Mouse (Mus musculus): ENCODE measurements at regions not wholly inside any gene's neighbourhood (a gene's known extent, or its start where the extent isn't known, plus 50 kb on each side); places are given as distances from the start of the nearest gene placed in this dataset.

GRCm38 (mm10) chr4:89438665-89439064 is 127.8 kb upstream of the Cdkn2b start:
- ATAC-seq (ENCODE audit: low FRiP score), result no peak

DNA sequence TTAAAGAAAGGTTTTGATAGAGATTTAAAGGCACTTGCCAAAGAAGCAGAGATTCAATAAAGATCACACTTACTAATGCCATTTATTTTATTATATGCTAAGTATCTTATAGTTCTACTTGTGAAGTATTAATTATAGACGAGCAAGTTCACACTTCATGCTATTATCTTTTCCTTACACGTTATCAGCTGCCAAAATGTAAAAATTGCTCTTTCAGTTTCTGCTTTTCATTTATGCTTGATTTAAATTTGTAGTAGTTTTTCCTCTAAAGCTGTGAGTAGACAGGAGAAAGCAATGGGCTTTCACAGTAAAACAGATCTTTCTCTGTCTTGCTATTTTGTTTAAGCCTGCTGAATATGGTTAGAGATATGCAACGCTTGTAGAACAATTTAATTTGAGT is 125.9 kb upstream of the Cdkn2b start:
- Histone ChIP-seq H3K4me2 (no peak overlapping the region), H3K36me3 (replicated peaks) (no peaks in the 10 kb centered on the region), H3K27me3 (no peaks in the 10 kb centered on the region), H3K9ac (no peak overlapping the region), H3K4me1 (no peaks in the 10 kb centered on the region), H3K9me3 (no peaks in the 10 kb centered on the region), H3K27ac (no peak overlapping the region), H3K4me3 (replicated peaks) (no peak overlapping the region)
- ATAC-seq (ENCODE audit: low FRiP score), result no peak
- 82% methylated on average over 3 of the region's 3 CpGs for WGBS

More at GRCm38 (mm10) chr4:89438665-89439064, 127.8 kb upstream of the Cdkn2b start:
- WGBS, result 93% methylated on average over 2 of the region's 2 CpGs
- Histone ChIP-seq H3K27me3 (no peaks in the 10 kb centered on the region), H3K27ac (no peak overlapping the region), H3K4me1 (no peaks in the 10 kb centered on the region), H3K9me3 (no peaks in the 10 kb centered on the region), H3K9ac (no peak overlapping the region), H3K4me3 (replicated peaks) (no peak overlapping the region), H3K4me2 (no peak overlapping the region), H3K36me3 (replicated peaks) (no peaks in the 10 kb centered on the region)

GRCm38 (mm10) chr4:89434152-89434551 is 123.3 kb upstream of the Cdkn2b start:
- WGBS, result 87% methylated on average over 3 of the region's 3 CpGs
- no peaks in the 10 kb centered on the region for H3K36me3 ChIP-seq (replicated peaks)
- no peaks in the 10 kb centered on the region for H3K9me3 ChIP-seq
- H3K4me2 ChIP-seq, result no peak overlapping the region
- no peak overlapping the region for H3K27ac ChIP-seq
- H3K9ac ChIP-seq, result no peak overlapping the region
- ATAC-seq (ENCODE audit: low FRiP score), result no peak
- H3K27me3 ChIP-seq, result no peaks in the 10 kb centered on the region
- no peak overlapping the region for H3K4me3 ChIP-seq (replicated peaks)
- H3K4me1 ChIP-seq, result no peaks in the 10 kb centered on the region

- no peak overlapping the region for H3K4me2 ChIP-seq
- no peaks in the 10 kb centered on the region for H3K4me1 ChIP-seq
- H3K27ac ChIP-seq, result no peak overlapping the region
- H3K4me3 ChIP-seq (replicated peaks), result no peak overlapping the region
- no peak overlapping the region for H3K9ac ChIP-seq
- no peaks in the 10 kb centered on the region for H3K36me3 ChIP-seq (replicated peaks)
- ATAC-seq (ENCODE audit: low FRiP score), result no peak
- H3K9me3 ChIP-seq, result no peaks in the 10 kb centered on the region
- 85% methylated on average over 5 of the region's 5 CpGs for WGBS
- no peaks in the 10 kb centered on the region for H3K27me3 ChIP-seq
These were observed 122.7 kb upstream of the Cdkn2b start for GRCm38 (mm10) chr4:89433528-89433927.

DNA sequence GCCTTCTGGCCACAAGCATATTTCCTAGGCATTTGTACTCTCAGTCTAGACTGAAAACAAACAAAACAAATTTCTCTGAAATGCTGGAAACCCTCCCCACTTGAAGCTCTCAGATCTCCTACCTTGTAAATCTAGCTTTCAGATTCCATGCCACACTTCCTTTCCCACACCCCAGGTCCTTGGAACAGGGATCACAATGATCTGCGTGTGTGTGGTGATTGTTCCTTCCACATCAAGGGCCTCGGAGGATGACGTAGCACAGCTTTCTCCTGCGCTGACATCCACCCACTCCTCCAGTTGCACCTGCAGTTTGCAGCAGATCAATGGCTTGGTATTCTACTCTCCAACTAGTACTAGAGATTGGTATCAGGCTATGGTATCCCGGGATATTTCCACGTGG is 120.7 kb upstream of the Cdkn2b start:
- Histone ChIP-seq H3K27me3 (no peaks in the 10 kb centered on the region), H3K4me3 (replicated peaks) (no peak overlapping the region), H3K9me3 (no peaks in the 10 kb centered on the region), H3K27ac (no peak overlapping the region), H3K9ac (no peak overlapping the region), H3K4me1 (no peaks in the 10 kb centered on the region), H3K36me3 (replicated peaks) (no peaks in the 10 kb centered on the region), H3K4me2 (no peak overlapping the region)
- ATAC-seq (ENCODE audit: low FRiP score), result no peak
- WGBS, result 84% methylated on average over 6 of the region's 6 CpGs

GRCm38 (mm10) chr4:89428465-89428864 is 117.6 kb upstream of the Cdkn2b start:
- Histone ChIP-seq H3K4me2 (no peak overlapping the region), H3K9ac (no peak overlapping the region), H3K9me3 (no peaks in the 10 kb centered on the region), H3K4me1 (no peaks in the 10 kb centered on the region), H3K36me3 (replicated peaks) (no peaks in the 10 kb centered on the region), H3K27me3 (no peaks in the 10 kb centered on the region), H3K27ac (no peak overlapping the region), H3K4me3 (replicated peaks) (no peak overlapping the region)
- no peak for ATAC-seq (ENCODE audit: low FRiP score)
- WGBS, result 82% methylated on average over 1 of the region's 1 CpGs

DNA sequence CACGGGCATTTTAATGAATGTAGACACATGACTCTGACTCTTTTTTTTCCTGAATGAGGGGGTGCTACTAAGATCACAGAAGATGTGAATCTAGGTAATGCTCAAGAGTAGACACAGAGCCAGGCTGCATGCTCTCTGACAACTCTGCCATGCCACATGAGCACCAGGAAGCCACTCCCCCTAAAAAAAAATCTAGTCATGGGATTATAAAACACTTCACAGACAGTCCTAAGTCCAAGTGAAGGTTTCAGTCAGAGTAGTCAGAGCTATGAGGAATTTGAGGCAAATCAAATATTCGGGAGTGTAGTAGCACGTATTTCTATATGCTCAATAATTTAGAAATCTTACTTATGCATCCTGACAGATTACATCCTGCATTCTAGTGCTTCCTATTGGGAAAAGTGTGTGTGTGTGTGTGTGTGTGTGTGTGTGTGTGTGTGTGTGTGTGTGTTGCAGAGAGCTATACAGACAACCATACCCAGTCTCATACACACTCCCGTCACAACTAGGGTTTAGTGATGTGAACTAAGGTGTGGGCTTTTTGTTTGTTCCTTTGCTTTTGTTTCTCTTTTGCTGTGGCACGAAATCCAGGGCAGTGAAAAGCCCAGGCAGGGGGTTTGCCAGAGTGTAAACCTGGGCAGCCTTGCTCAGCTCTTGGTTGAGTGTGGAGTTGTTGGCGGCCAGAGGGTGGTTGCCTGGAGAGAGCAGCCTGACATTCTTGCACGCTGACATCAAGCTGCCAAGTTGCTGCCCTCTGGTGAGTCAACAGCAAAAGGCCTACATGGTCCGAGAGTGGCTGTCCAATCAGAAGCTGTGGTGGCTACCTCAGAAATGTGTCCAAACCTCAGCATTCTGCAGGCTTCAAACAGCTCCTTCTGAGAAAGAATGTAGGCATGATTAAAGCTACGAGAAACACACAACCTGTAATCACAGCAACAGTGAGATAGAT is 116.8 kb upstream of the Cdkn2b start:
- 48% methylated on average over 9 of the region's 9 CpGs for WGBS
- Histone ChIP-seq H3K27ac (no peak overlapping the region), H3K4me3 (replicated peaks) (no peak overlapping the region), H3K4me2 (no peak overlapping the region), H3K9me3 (no peaks in the 10 kb centered on the region), H3K4me1 (no peaks in the 10 kb centered on the region), H3K9ac (no peak overlapping the region), H3K27me3 (no peaks in the 10 kb centered on the region), H3K36me3 (replicated peaks) (no peaks in the 10 kb centered on the region)
- ATAC-seq (ENCODE audit: low FRiP score), result no peak

- ATAC-seq (ENCODE audit: low FRiP score), result no peak
- no peak overlapping the region for H3K4me2 ChIP-seq
- H3K27me3 ChIP-seq, result no peaks in the 10 kb centered on the region
- no peaks in the 10 kb centered on the region for H3K36me3 ChIP-seq (replicated peaks)
- no peaks in the 10 kb centered on the region for H3K9me3 ChIP-seq
- no peak overlapping the region for H3K4me3 ChIP-seq (replicated peaks)
- no peak overlapping the region for H3K9ac ChIP-seq
- WGBS, result 83% methylated on average over 2 of the region's 2 CpGs
- H3K27ac ChIP-seq, result no peak overlapping the region
- H3K4me1 ChIP-seq, result no peaks in the 10 kb centered on the region
These were observed 115.1 kb upstream of the Cdkn2b start for GRCm38 (mm10) chr4:89425916-89426315.

- Histone ChIP-seq H3K27ac (no peak overlapping the region), H3K27me3 (no peaks in the 10 kb centered on the region), H3K36me3 (replicated peaks) (no peaks in the 10 kb centered on the region), H3K9ac (no peak overlapping the region), H3K9me3 (no peaks in the 10 kb centered on the region), H3K4me3 (replicated peaks) (no peak overlapping the region), H3K4me1 (no peaks in the 10 kb centered on the region), H3K4me2 (no peak overlapping the region)
- ATAC-seq (ENCODE audit: low FRiP score), result no peak
- WGBS, result 74% methylated on average over 6 of the region's 6 CpGs
These were observed 111.0 kb upstream of the Cdkn2b start for GRCm38 (mm10) chr4:89421694-89422354.

- Histone ChIP-seq H3K27ac (no peak overlapping the region), H3K9ac (no peak overlapping the region), H3K9me3 (no peaks in the 10 kb centered on the region), H3K4me2 (no peak overlapping the region), H3K4me3 (replicated peaks) (no peak overlapping the region), H3K36me3 (replicated peaks) (no peaks in the 10 kb centered on the region), H3K27me3 (no peaks in the 10 kb centered on the region), H3K4me1 (no peaks in the 10 kb centered on the region)
- no peak for ATAC-seq (ENCODE audit: low FRiP score)
- 84% methylated on average over 5 of the region's 5 CpGs for WGBS
These were observed 110.0 kb upstream of the Cdkn2b start for GRCm38 (mm10) chr4:89420868-89421267.

DNA sequence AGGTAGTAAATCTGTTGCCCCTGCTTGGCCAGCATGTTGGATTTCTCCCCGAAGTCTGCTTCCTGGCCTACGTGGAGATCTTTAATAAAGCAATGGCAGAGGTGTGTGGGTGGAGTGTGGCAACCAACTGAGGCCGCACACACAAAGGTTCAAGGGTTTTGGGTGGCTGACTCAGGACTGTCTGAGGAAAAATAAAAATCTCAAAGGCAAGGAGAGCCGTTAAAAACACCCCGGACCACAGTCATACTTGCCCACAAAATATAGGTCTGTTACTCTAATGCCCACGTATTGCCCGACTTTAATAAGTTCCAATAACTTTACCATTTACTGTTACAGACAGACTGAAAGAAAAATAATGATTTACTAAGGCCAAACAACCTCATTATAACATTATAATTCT is 108.7 kb upstream of the Cdkn2b start:
- 90% methylated on average over 7 of the region's 7 CpGs for WGBS
- no peak for ATAC-seq (ENCODE audit: low FRiP score)
- Histone ChIP-seq H3K27me3 (no peaks in the 10 kb centered on the region), H3K9me3 (no peaks in the 10 kb centered on the region), H3K4me2 (no peak overlapping the region), H3K27ac (no peak overlapping the region), H3K4me3 (replicated peaks) (no peak overlapping the region), H3K4me1 (no peaks in the 10 kb centered on the region), H3K36me3 (replicated peaks) (no peaks in the 10 kb centered on the region), H3K9ac (no peak overlapping the region)

- WGBS, result 88% methylated on average over 2 of the region's 2 CpGs
- Histone ChIP-seq H3K4me3 (replicated peaks) (no peak overlapping the region), H3K27ac (no peak overlapping the region), H3K9me3 (no peaks in the 10 kb centered on the region), H3K27me3 (no peaks in the 10 kb centered on the region), H3K36me3 (replicated peaks) (no peaks in the 10 kb centered on the region), H3K4me2 (no peak overlapping the region), H3K9ac (no peak overlapping the region), H3K4me1 (no peaks in the 10 kb centered on the region)
- no peak for ATAC-seq (ENCODE audit: low FRiP score)
These were observed 94.9 kb upstream of the Cdkn2b start for GRCm38 (mm10) chr4:89405624-89406167.
